ENCODE assay signal across 10 mouse cellular contexts in the genomic region with DNA sequence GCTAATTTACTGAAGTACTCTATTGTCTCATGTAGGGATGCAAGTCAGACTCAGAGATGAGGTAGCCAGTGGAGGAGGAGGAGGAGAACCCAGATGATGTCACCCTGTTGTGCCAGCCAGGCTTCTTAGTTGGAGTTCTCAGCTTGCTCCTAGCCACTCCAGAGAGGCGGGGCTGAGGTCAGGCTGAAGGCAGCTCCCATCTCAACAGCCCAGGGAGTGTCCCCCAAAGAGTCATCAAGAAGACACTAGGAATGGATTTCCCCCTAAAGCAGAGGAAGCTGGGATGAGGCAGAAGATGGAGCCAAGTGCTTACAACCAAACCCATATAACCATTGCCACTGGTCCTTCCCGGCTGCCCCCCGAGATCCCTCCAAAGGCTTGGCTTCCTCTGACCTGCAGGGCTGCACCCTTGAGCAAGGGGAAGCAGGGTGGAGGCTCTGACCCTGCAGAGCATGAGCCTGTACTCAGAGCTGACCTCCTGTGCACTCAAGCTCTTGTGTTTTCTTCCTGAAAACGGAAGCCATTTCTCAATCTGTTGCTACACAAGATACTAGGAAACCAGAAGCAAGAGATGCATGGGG. TPM values are rescaled to one million over a fixed set of nuclear protein-coding genes. Genes with fewer than 3 reads are reported as not detected.
DNase-seq lines count a peak whose midpoint lies in the region; ATAC-seq lines count a peak whose summit lies in the region.
"Had no signal": no experiment of that assay in that cellular context is flagged by ENCODE, and none has a peak within 500 bp of the region (broad histone marks: within the 10 kb centered on the region; RNA-seq: fewer than 3 reads in every experiment).

No protein-coding gene starts in this region.

- H3K27ac ChIP-seq in intestine, embryonic 15.5 days: no peak overlapping the region
- H3K27ac ChIP-seq in intestine, embryonic 16.5 days (ENCODE audit: low read length): no peak overlapping the region
- H3K27ac ChIP-seq: limb, embryonic 13.5 days had no signal

- 0 out of 2 replicates have a peak, but pooled peaks have one; percentile 26 for ATAC-seq in intestine, embryonic 15.5 days
- ATAC-seq in intestine, embryonic 16.5 days: no peak
- ATAC-seq in granulocyte monocyte progenitor cell, adult 5-6 weeks (replicated peaks; ENCODE audit: poor library complexity, severe bottlenecking): peak; percentile 67
- peak; percentile 65 for ATAC-seq in megakaryocyte, adult 5-6 weeks (ENCODE audit: poor library complexity, severe bottlenecking)

- no peaks in the 10 kb centered on the region for H3K36me3 ChIP-seq in intestine, embryonic 15.5 days
- H3K36me3 ChIP-seq in intestine, embryonic 16.5 days (ENCODE audit: control insufficient read depth, insufficient read depth, low read length): no peaks in the 10 kb centered on the region
- H3K36me3 ChIP-seq: G1E; limb, embryonic 13.5 days had no signal

- peak; percentile 71 for DNase-seq in Muller cell, postnatal 12 days (ENCODE audit: inconsistent ontology term)
- no peak for DNase-seq in spleen, postnatal 14 days (ENCODE audit: low spot score in 2 of 2)
- no peak for DNase-seq in heart, adult 8-10 months (ENCODE audit: low spot score)
- DNase-seq: thymus, adult 2 months had no signal

- H3K4me3 ChIP-seq in intestine, embryonic 15.5 days (replicated peaks): no peak overlapping the region
- no peak overlapping the region for H3K4me3 ChIP-seq in intestine, embryonic 16.5 days (ENCODE audit: low read length)
- H3K4me3 ChIP-seq: limb, embryonic 13.5 days had no signal

- WGBS in intestine, embryonic 15.5 days: 71% methylated on average over 4 of the region's 4 CpGs
- 82% methylated on average over 4 of the region's 4 CpGs for WGBS in intestine, embryonic 16.5 days

- H3K9me3 ChIP-seq in intestine, embryonic 15.5 days: no peaks in the 10 kb centered on the region
- H3K9me3 ChIP-seq in intestine, embryonic 16.5 days (ENCODE audit: control insufficient read depth, low read length): no peaks in the 10 kb centered on the region
- H3K9me3 ChIP-seq: G1E; limb, embryonic 13.5 days had no signal

- no peaks in the 10 kb centered on the region for H3K27me3 ChIP-seq in intestine, embryonic 15.5 days (replicated peaks)
- H3K27me3 ChIP-seq in intestine, embryonic 16.5 days (replicated peaks; ENCODE audit: control insufficient read depth, insufficient read depth, low read length): no peaks in the 10 kb centered on the region
- H3K27me3 ChIP-seq: limb, embryonic 13.5 days had no signal

- no peak overlapping the region for H3K9ac ChIP-seq in intestine, embryonic 15.5 days
- H3K9ac ChIP-seq in intestine, embryonic 16.5 days (ENCODE audit: low read depth, low read length): no peak overlapping the region
- H3K9ac ChIP-seq: limb, embryonic 13.5 days had no signal

- peaks cover 32% of the 10 kb centered on the region for H3K4me1 ChIP-seq in intestine, embryonic 15.5 days (replicated peaks)
- H3K4me1 ChIP-seq in intestine, embryonic 16.5 days (ENCODE audit: control insufficient read depth, insufficient read depth, low read length): peaks cover 49% of the 10 kb centered on the region

- no peak overlapping the region for H3K4me2 ChIP-seq in intestine, embryonic 15.5 days (replicated peaks)
- H3K4me2 ChIP-seq in intestine, embryonic 16.5 days (ENCODE audit: low read depth, low read length): no peak overlapping the region
- H3K4me2 ChIP-seq: limb, embryonic 13.5 days had no signal

RNA-seq across cellular contexts. Expression of gene Ksr1, which starts 58.4 kb away (rescaled TPM):
- polyA plus RNA-seq in intestine, embryonic 15.5 days (2015; fragmentation: Nextera tagmentation; extraction: Ambion mirVana): 3.5 and 4.4 TPM in 2 replicates
- polyA plus RNA-seq in intestine, embryonic 16.5 days (2015; fragmentation: Nextera tagmentation; extraction: Ambion mirVana): 4.1 and 4.6 TPM in 2 replicates
- 8.1 and 19.2 TPM in 2 replicates for total RNA-seq in granulocyte monocyte progenitor cell, adult 5-6 weeks (2014; fragmentation: Nextera tagmentation)
- 5.4 and 8.2 TPM in 2 replicates for total RNA-seq in granulocyte monocyte progenitor cell, adult 5-6 weeks (2017)
- 6.4 and 6.8 TPM in 2 replicates for total RNA-seq in megakaryocyte, adult 5-6 weeks (2015)
- total RNA-seq in megakaryocyte, adult 5-6 weeks (2017): 5.2 and 10.8 TPM in 2 replicates
- total RNA-seq in heart, adult 8-10 months (2022): 1 to 10 TPM; 5.9 to 8.2 (median 6.5) TPM
